Mouse (Mus musculus) liver, adult 2 months (tissue): ENCODE data around the gene Eaf1.

ENCODE experiments used
- CTCF ChIP-seq: fragments of 200-500 bp; IDR thresholded peaks from 2 replicates; pipeline ENCODE4 v1.5.1; 2011; ENCODE audit warnings: low read depth, low read length, control low read depth
- POLR2A ChIP-seq: fragments of 200-500 bp; IDR thresholded peaks from 2 replicates; pipeline ENCODE4 v1.6.1; 2011; ENCODE audit warnings: low read length, control low read depth; ENCODE audit not compliant: insufficient read depth; ENCODE audit errors: extremely low read depth

GRCm38 (mm10) chr14:31555021-31555420 is 60.8 kb downstream of the Eaf1 start:
- TF ChIP-seq CTCF: no peak
- no peak for TF ChIP-seq POLR2A
